Mouse (Mus musculus) olfactory bulb, adult 2 months (tissue): ENCODE measurements around the gene Auts2. TPM values are rescaled to one million over a fixed set of nuclear protein-coding genes. Genes with fewer than 3 reads are reported as not detected.

Experiments used
- H3K27ac ChIP-seq: fragments of 200-500 bp; 2 replicates; pipeline ENCODE4 v1.5.1; 2012; ENCODE audit warnings: low read depth, low read length; ENCODE audit not compliant: insufficient read depth
- H3K4me1 ChIP-seq: fragments of 200-500 bp; 2 replicates; pipeline ENCODE4 v1.6.1; 2012; ENCODE audit warnings: low read length; ENCODE audit not compliant: control insufficient read depth, insufficient read depth
- H3K4me3 ChIP-seq: fragments of 200-500 bp; 2 replicates; pipeline ENCODE4 v1.5.1; 2012; ENCODE audit warnings: mild to moderate bottlenecking, low read depth, low read length, moderate library complexity; ENCODE audit not compliant: insufficient read depth
- CTCF ChIP-seq: fragments of 200-500 bp; IDR thresholded peaks from 2 replicates; pipeline ENCODE4 v1.5.1; 2012; ENCODE audit warnings: low read depth, mild to moderate bottlenecking, low read length, moderate library complexity; ENCODE audit not compliant: insufficient read depth
- POLR2A ChIP-seq: fragments of 200-500 bp; IDR thresholded peaks from 2 replicates; pipeline ENCODE4 v1.6.1; 2012; ENCODE audit warnings: mild to moderate bottlenecking, low read depth, low read length, moderate library complexity; ENCODE audit not compliant: insufficient read depth
- WGBS: fragments of 180-500 bp; shearing (Covaris S2); methylation state at CpG from one replicate; pipeline ENCODE4 v1.1.7; 2018; 5-methylcytosine and 5-hydroxymethylcytosine counted together
- polyA plus RNA-seq: library from polyadenylated mRNA; stranded (reverse); fragments of >200 nt; gene quantifications from 2 replicates; pipeline ENCODE4 v1.2.4, GENCODE M21; 2012; ENCODE audit warnings: low replicate concordance; ENCODE audit not compliant: missing spikeins, insufficient read depth, insufficient read length

The Auts2 gene
- polyA plus RNA-seq, 1 experiment = not detected

GRCm38 (mm10) chr5:131510659-131511058 lies 1032.5 kb downstream of the Auts2 start:
- H3K4me3 ChIP-seq = no peak overlapping the region
- H3K4me1 ChIP-seq = peaks cover 4% of the 10 kb centered on the region
- TF ChIP-seq CTCF (no peak), POLR2A (no peak)
- no peak overlapping the region for H3K27ac ChIP-seq
- WGBS = 86% methylated on average over 5 of the region's 5 CpGs

- 91% methylated on average over 4 of the region's 4 CpGs for WGBS
- Histone ChIP-seq H3K4me3 (no peak overlapping the region), H3K4me1 (peaks cover 2% of the 10 kb centered on the region), H3K27ac (no peak overlapping the region)
- TF ChIP-seq POLR2A (no peak), CTCF (no peak)
Measured at GRCm38 (mm10) chr5:131509315-131509714, 1033.8 kb downstream of the Auts2 start.

- no peak overlapping the region for H3K27ac ChIP-seq
- 83% methylated on average over 4 of the region's 4 CpGs for WGBS
- H3K4me1 ChIP-seq = peaks cover 6% of the 10 kb centered on the region; the same call in 1 of the 2 replicates
- TF ChIP-seq CTCF (no peak), POLR2A (no peak)
- H3K4me3 ChIP-seq = no peak overlapping the region
Measured at GRCm38 (mm10) chr5:131498865-131499264, 1044.3 kb downstream of the Auts2 start.

- no peak overlapping the region for H3K4me3 ChIP-seq
- TF ChIP-seq CTCF = no peak
- TF ChIP-seq POLR2A = no peak
- 96% methylated on average over 10 of the region's 10 CpGs for WGBS
Measured at GRCm38 (mm10) chr5:131496517-131497216, 1046.5 kb downstream of the Auts2 start.

DNA sequence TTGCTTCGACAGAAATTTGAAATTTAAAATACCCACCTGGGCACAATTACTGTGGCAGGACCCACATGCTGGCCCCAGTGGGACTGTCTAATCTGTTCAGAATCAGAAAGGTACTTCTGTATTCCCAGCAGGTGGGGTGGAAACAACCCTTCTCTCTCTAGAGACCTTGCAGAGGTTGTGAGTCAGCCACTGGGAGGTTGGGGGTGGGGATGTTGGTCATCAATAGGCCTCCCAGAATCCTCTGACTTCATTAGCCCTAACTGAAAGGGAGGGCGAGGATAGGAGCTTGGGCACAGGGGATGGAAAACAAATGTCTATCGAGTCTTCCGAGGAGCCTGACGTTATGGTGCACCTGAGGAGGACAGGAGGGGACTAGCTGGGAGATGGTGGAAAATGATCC lies 1048.6 kb downstream of the Auts2 start:
- Histone ChIP-seq H3K27ac (no peak overlapping the region), H3K4me3 (no peak overlapping the region), H3K4me1 (peaks cover 10% of the 10 kb centered on the region; the same call in 1 of the 2 replicates)
- TF ChIP-seq CTCF = no peak
- TF ChIP-seq POLR2A = no peak
- 85% methylated on average over 5 of the region's 5 CpGs for WGBS

More at GRCm38 (mm10) chr5:131496517-131497216, 1046.5 kb downstream of the Auts2 start:
- no peak overlapping the region for H3K27ac ChIP-seq
- peaks cover 6% of the 10 kb centered on the region; the same call in 1 of the 2 replicates for H3K4me1 ChIP-seq

- WGBS = 96% methylated on average over 8 of the region's 8 CpGs
- no peak overlapping the region for H3K27ac ChIP-seq
- TF ChIP-seq CTCF = no peak
- TF ChIP-seq POLR2A = no peak
- H3K4me3 ChIP-seq = no peak overlapping the region
- peaks cover 14% of the 10 kb centered on the region; the same call in 1 of the 2 replicates for H3K4me1 ChIP-seq
Measured at GRCm38 (mm10) chr5:131492535-131492934, 1050.6 kb downstream of the Auts2 start.

GRCm38 (mm10) chr5:131491843-131492242 lies 1051.3 kb downstream of the Auts2 start:
- WGBS = 87% methylated on average over 8 of the region's 8 CpGs
- no peak overlapping the region for H3K4me3 ChIP-seq
- TF ChIP-seq CTCF = no peak
- TF ChIP-seq POLR2A = no peak
- peaks cover 13% of the 10 kb centered on the region; the same call in 1 of the 2 replicates for H3K4me1 ChIP-seq
- no peak overlapping the region for H3K27ac ChIP-seq

- Histone ChIP-seq H3K4me1 (peaks cover 10% of the 10 kb centered on the region; the same call in 1 of the 2 replicates), H3K27ac (no peak overlapping the region), H3K4me3 (no peak overlapping the region)
- TF ChIP-seq CTCF = no peak
- TF ChIP-seq POLR2A = no peak
- 60% methylated on average over 2 of the region's 2 CpGs for WGBS
Measured at GRCm38 (mm10) chr5:131490811-131491210, 1052.3 kb downstream of the Auts2 start.

DNA sequence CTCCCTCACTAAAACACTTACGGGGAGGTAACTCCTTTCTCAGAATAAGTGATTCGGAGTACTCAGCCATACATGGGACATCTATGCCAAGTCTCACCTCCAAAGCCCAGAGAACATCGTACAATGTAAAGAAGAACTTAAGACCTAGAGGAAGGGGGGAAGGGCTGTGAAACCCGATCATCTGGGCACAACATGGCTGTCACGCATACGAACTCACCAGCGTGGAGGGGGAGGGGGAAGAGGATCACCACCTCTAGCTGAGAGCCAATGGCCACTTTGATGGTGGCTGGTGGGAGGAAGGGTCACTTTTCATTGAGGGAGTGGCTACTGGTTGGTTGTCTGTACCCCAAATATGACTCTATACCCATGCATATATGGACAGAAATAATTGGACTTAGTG lies 1053.3 kb downstream of the Auts2 start:
- TF ChIP-seq CTCF (no peak), POLR2A (no peak)
- Histone ChIP-seq H3K4me1 (peaks cover 10% of the 10 kb centered on the region; the same call in 1 of the 2 replicates), H3K27ac (no peak overlapping the region), H3K4me3 (no peak overlapping the region)
- WGBS = 94% methylated on average over 7 of the region's 7 CpGs
